Mouse (Mus musculus): ENCODE measurements around the gene Casp4. TPM values are rescaled to one million over a fixed set of nuclear protein-coding genes. Genes with fewer than 3 reads are reported as not detected.

Gene Casp4
- total and polyA plus RNA-seq, 2 experiments from 2014 or later = 0.63 TPM; not detected in 1

DNA sequence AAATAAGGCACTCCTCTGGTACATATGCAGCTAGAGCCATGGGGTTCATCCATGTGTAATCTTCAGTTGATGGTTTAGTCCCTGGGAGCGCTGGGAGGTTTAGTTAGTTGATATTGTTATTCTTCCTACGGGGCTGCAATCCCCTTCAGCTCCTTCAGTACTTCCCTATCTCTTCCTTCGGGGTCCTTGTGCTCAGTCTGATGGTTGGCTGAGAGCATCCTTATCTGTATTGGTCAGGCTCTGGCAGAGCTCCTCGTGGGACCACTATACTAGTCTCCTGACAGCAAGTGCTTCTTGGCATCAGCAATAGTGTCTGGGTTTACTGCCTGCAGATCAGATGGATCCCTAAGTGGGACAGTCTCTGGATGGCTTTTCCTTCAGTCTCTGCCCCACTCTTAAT, 38.8 kb downstream of the Casp4 start:
- Histone ChIP-seq H3K4me2 (ENCODE audit: low read depth, low read length, poor library complexity, severe bottlenecking) (no peak overlapping the region), H3K27ac (ENCODE audit: low read depth, low read length) (no peak overlapping the region), H3K9ac (replicated peaks; ENCODE audit: low read length, poor library complexity, severe bottlenecking) (no peak overlapping the region), H3K36me3 (ENCODE audit: insufficient read depth, low read length) (no peaks in the 10 kb centered on the region), H3K4me3 (ENCODE audit: low read depth, low read length) (no peak overlapping the region), H3K27me3 (ENCODE audit: insufficient read depth, low read length) (no peaks in the 10 kb centered on the region), H3K9me3 (ENCODE audit: low read length) (no peaks in the 10 kb centered on the region), H3K4me1 (ENCODE audit: insufficient read depth, low read length) (no peaks in the 10 kb centered on the region)
- 85% methylated on average over 4 of the region's 4 CpGs for WGBS
- DNase-seq (ENCODE audit: low spot score) (no peak), ATAC-seq (ENCODE audit: low FRiP score) (no peak)
- TF ChIP-seq CTCF (IDR thresholded peaks at IDR 0.05) = no peak

DNA sequence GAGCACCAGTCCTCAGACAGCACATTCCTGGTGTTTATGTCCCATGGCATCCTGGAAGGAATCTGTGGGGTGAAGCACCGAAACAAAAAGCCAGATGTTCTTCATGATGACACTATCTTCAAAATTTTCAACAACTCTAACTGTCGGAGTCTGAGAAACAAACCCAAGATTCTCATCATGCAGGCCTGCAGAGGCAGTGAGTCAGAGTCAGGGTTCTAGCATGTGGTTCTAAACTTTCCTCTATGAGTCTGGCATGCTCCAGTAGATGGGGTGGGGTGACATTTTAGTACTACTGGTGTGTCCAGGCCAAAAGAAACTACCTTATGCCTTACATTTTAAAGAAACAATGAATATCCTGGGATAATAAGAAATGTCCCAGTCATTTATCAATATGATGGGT, 45.0 kb downstream of the Casp4 start:
- H3K9me3 ChIP-seq (ENCODE audit: low read length) = no peaks in the 10 kb centered on the region
- no peaks in the 10 kb centered on the region for H3K36me3 ChIP-seq (ENCODE audit: insufficient read depth, low read length)
- no peaks in the 10 kb centered on the region for H3K27me3 ChIP-seq (ENCODE audit: insufficient read depth, low read length)
- no peak for DNase-seq (ENCODE audit: low spot score)
- 82% methylated on average over 2 of the region's 2 CpGs for WGBS
- no peak overlapping the region for H3K4me3 ChIP-seq (ENCODE audit: low read depth, low read length)
- H3K4me1 ChIP-seq (ENCODE audit: insufficient read depth, low read length) = no peaks in the 10 kb centered on the region
- TF ChIP-seq CTCF (IDR thresholded peaks at IDR 0.05) = no peak
- no peak for ATAC-seq (ENCODE audit: low FRiP score)
- no peak overlapping the region for H3K4me2 ChIP-seq (ENCODE audit: low read depth, low read length, poor library complexity, severe bottlenecking)
- no peak overlapping the region for H3K9ac ChIP-seq (replicated peaks; ENCODE audit: low read length, poor library complexity, severe bottlenecking)
- H3K27ac ChIP-seq (ENCODE audit: low read depth, low read length) = no peak overlapping the region

DNA sequence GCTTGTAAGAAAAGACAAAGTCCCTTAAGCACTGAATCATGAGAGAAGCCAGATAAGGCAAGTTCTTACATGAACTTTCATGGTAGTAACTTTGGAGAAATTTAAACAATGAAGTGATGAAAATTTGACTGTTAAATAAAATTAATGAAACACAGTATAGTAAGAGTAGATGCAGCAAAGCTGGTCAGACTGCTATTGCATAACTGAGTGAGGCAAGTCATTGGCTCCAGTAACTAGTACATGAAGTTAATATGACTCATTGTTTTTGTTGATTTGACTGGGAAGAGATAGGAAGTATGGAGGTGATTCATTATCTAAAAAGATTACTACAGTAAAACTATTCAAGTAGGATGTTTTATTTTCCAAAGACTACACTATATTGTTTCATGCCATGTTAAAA, 48.2 kb downstream of the Casp4 start:
- Histone ChIP-seq H3K9ac (replicated peaks; ENCODE audit: low read length, poor library complexity, severe bottlenecking) (no peak overlapping the region), H3K9me3 (ENCODE audit: low read length) (no peaks in the 10 kb centered on the region), H3K4me1 (ENCODE audit: insufficient read depth, low read length) (no peaks in the 10 kb centered on the region), H3K27ac (ENCODE audit: low read depth, low read length) (no peak overlapping the region), H3K4me2 (ENCODE audit: low read depth, low read length, poor library complexity, severe bottlenecking) (no peak overlapping the region), H3K27me3 (ENCODE audit: insufficient read depth, low read length) (no peaks in the 10 kb centered on the region), H3K4me3 (ENCODE audit: low read depth, low read length) (no peak overlapping the region), H3K36me3 (ENCODE audit: insufficient read depth, low read length) (no peaks in the 10 kb centered on the region)
- DNase-seq (ENCODE audit: low spot score) (no peak), ATAC-seq (ENCODE audit: low FRiP score) (no peak)
- TF ChIP-seq CTCF (IDR thresholded peaks at IDR 0.05) = no peak

Other genes with a start within 250 kb of the Casp4 start
- gene Casp1, start 10.3 kb upstream of the Casp4 start, total RNA-seq (2014; rRNA removed) = 0.19 and 0.27 TPM in 2 replicates
- gene Casp1, start 10.3 kb upstream of the Casp4 start, polyA plus RNA-seq (2015; fragmentation: Nextera tagmentation; extraction: Ambion mirVana) = 1.1 and 1.2 TPM in 2 replicates
- 0.44 and 1.2 TPM in 2 replicates for gene Casp12, start 36.6 kb downstream of the Casp4 start, total RNA-seq (2014; rRNA removed)
- 0.84 and 1.2 TPM in 2 replicates for gene Casp12, start 36.6 kb downstream of the Casp4 start, polyA plus RNA-seq (2015; fragmentation: Nextera tagmentation; extraction: Ambion mirVana)